Mouse (Mus musculus): ENCODE measurements around the gene Hydin.
"Not testable (repeated sequence)": the region's sequence is repeated elsewhere in the genome, so short reads cannot be mapped to it uniquely, and the experiment has no call there.

Hydin gene

GRCm38 (mm10) chr8:110339447-110339846, 72.7 kb downstream of the Hydin start:
- no peak for DNase-seq (ENCODE audit: low spot score in 2 of 2)

- DNase-seq (ENCODE audit: low spot score in 2 of 2): no peak
Observed at GRCm38 (mm10) chr8:110340090-110340703, 73.4 kb downstream of the Hydin start.

GRCm38 (mm10) chr8:110345697-110346394, 79.1 kb downstream of the Hydin start:
- DNase-seq (ENCODE audit: low spot score in 2 of 2): no peak

GRCm38 (mm10) chr8:110346915-110347314, 80.1 kb downstream of the Hydin start:
- no peak for DNase-seq (ENCODE audit: low spot score in 2 of 2)

GRCm38 (mm10) chr8:110350725-110351124, 83.9 kb downstream of the Hydin start:
- DNase-seq (ENCODE audit: low spot score in 2 of 2): no peak

GRCm38 (mm10) chr8:110351909-110352308, 85.1 kb downstream of the Hydin start:
- no peak for DNase-seq (ENCODE audit: low spot score in 2 of 2)

- DNase-seq (ENCODE audit: low spot score in 2 of 2): no peak
Observed at GRCm38 (mm10) chr8:110362975-110363374, 96.2 kb downstream of the Hydin start.

GRCm38 (mm10) chr8:110372836-110373235, 106.1 kb downstream of the Hydin start:
- DNase-seq (ENCODE audit: low spot score in 2 of 2): no peak

GRCm38 (mm10) chr8:110373695-110374094, 106.9 kb downstream of the Hydin start:
- no peak for DNase-seq (ENCODE audit: low spot score in 2 of 2)

GRCm38 (mm10) chr8:110382751-110383150, 116.0 kb downstream of the Hydin start:
- DNase-seq (ENCODE audit: low spot score in 2 of 2): no peak

GRCm38 (mm10) chr8:110384632-110385031, 117.9 kb downstream of the Hydin start:
- DNase-seq (ENCODE audit: low spot score in 2 of 2): not testable (repeated sequence)

- DNase-seq (ENCODE audit: low spot score in 2 of 2): no peak
Observed at GRCm38 (mm10) chr8:110395656-110396055, 128.9 kb downstream of the Hydin start.

- DNase-seq (ENCODE audit: low spot score in 2 of 2): no peak
Observed at GRCm38 (mm10) chr8:110400536-110400935, 133.8 kb downstream of the Hydin start.

GRCm38 (mm10) chr8:110402311-110402710, 135.5 kb downstream of the Hydin start:
- DNase-seq (ENCODE audit: low spot score in 2 of 2): no peak

GRCm38 (mm10) chr8:110404516-110404915, 137.7 kb downstream of the Hydin start:
- no peak for DNase-seq (ENCODE audit: low spot score in 2 of 2)

GRCm38 (mm10) chr8:110415121-110415520, 148.3 kb downstream of the Hydin start:
- DNase-seq (ENCODE audit: low spot score in 2 of 2): no peak

- DNase-seq (ENCODE audit: low spot score in 2 of 2): no peak
Observed at GRCm38 (mm10) chr8:110416931-110417330, 150.2 kb downstream of the Hydin start.

GRCm38 (mm10) chr8:110417801-110418200, 151.0 kb downstream of the Hydin start:
- no peak for DNase-seq (ENCODE audit: low spot score in 2 of 2)

GRCm38 (mm10) chr8:110419711-110420110, 152.9 kb downstream of the Hydin start:
- no peak for DNase-seq (ENCODE audit: low spot score in 2 of 2)

- DNase-seq (ENCODE audit: low spot score in 2 of 2): no peak
Observed at GRCm38 (mm10) chr8:110420221-110420620, 153.4 kb downstream of the Hydin start.

- DNase-seq (ENCODE audit: low spot score in 2 of 2): no peak
Observed at GRCm38 (mm10) chr8:110424146-110424545, 157.4 kb downstream of the Hydin start.

GRCm38 (mm10) chr8:110431340-110431739, 164.6 kb downstream of the Hydin start:
- DNase-seq (ENCODE audit: low spot score in 2 of 2): no peak

- DNase-seq (ENCODE audit: low spot score in 2 of 2): no peak
Observed at GRCm38 (mm10) chr8:110440528-110440927, 173.8 kb downstream of the Hydin start.

Data from spleen, postnatal 36 days (tissue).